Mouse (Mus musculus) bone marrow, adult 2 months (tissue): ENCODE data around the gene Spata5. TPM values are rescaled to one million over a fixed set of nuclear protein-coding genes. Genes with fewer than 3 reads are reported as not detected.
A peak's percentile ranks its signal among the peaks of the same experiment; 100 is the strongest.

Source experiments
- H3K27ac ChIP-seq: fragments of 200-500 bp; 2 replicates; pipeline ENCODE4 v1.5.1; 2012; ENCODE audit warnings: low read depth, mild to moderate bottlenecking, control low read depth, inconsistent platforms, low read length; ENCODE audit not compliant: control insufficient read depth, poor library complexity, insufficient read depth
- H3K4me1 ChIP-seq: fragments of 200-500 bp; 2 replicates; pipeline ENCODE4 v1.6.1; 2011; ENCODE audit warnings: low read length; ENCODE audit not compliant: control insufficient read depth, insufficient read depth
- H3K4me3 ChIP-seq: fragments of 200-500 bp; replicated peaks from 2 replicates; pipeline ENCODE3; 2011; ENCODE audit warnings: mild to moderate bottlenecking, low read depth, low read length, control low read depth; ENCODE audit not compliant: control insufficient read depth
- CTCF ChIP-seq: fragments of 200-500 bp; IDR thresholded peaks from 2 replicates; pipeline ENCODE4 v1.5.1; 2011; ENCODE audit warnings: low read length, control low read depth; ENCODE audit not compliant: control insufficient read depth, insufficient read depth
- POLR2A ChIP-seq: fragments of 200-500 bp; IDR thresholded peaks from 2 replicates; pipeline ENCODE4 v1.6.1; 2011; ENCODE audit warnings: low read depth, mild to moderate bottlenecking, control low read depth, low read length, borderline replicate concordance; ENCODE audit not compliant: control insufficient read depth
- WGBS: fragments of 180-500 bp; shearing (Covaris S2); methylation state at CpG from one replicate; pipeline ENCODE4 v1.1.7; 2018; 5-methylcytosine and 5-hydroxymethylcytosine counted together
- polyA plus RNA-seq: library from polyadenylated mRNA; stranded (reverse); fragments of >200 nt; gene quantifications from 2 replicates; pipeline ENCODE4 v1.2.4, GENCODE M21; 2011; ENCODE audit warnings: low replicate concordance; ENCODE audit not compliant: missing spikeins, insufficient read depth, insufficient read length

Spata5 gene
- polyA plus RNA-seq, 1 experiment, result 11.7 TPM

GRCm38 (mm10) chr3:37430359-37430758 is 10.7 kb downstream of the Spata5 start:
- H3K27ac ChIP-seq, result no peak overlapping the region
- TF ChIP-seq CTCF (no peak), POLR2A (no peak)

GRCm38 (mm10) chr3:37439770-37440169 is 20.1 kb downstream of the Spata5 start:
- Histone ChIP-seq H3K27ac (no peak overlapping the region), H3K4me3 (no peak overlapping the region), H3K4me1 (no peaks in the 10 kb centered on the region)
- TF ChIP-seq POLR2A, result no peak
- TF ChIP-seq CTCF, result no peak
- WGBS, result 87% methylated on average over 1 of the region's 1 CpGs

More at GRCm38 (mm10) chr3:37430359-37430758, 10.7 kb downstream of the Spata5 start:
- Histone ChIP-seq H3K4me3 (no peak overlapping the region), H3K4me1 (no peaks in the 10 kb centered on the region; the same call in 1 of the 2 replicates)

- no peak overlapping the region for H3K27ac ChIP-seq
- 91% methylated on average over 2 of the region's 2 CpGs for WGBS
- no peaks in the 10 kb centered on the region for H3K4me1 ChIP-seq
- TF ChIP-seq POLR2A (no peak), CTCF (no peak)
- no peak overlapping the region for H3K4me3 ChIP-seq
These were observed 23.7 kb downstream of the Spata5 start for GRCm38 (mm10) chr3:37443409-37443808.

GRCm38 (mm10) chr3:37455992-37456391 is 36.3 kb downstream of the Spata5 start:
- Histone ChIP-seq H3K27ac (no peak overlapping the region), H3K4me1 (no peaks in the 10 kb centered on the region), H3K4me3 (no peak overlapping the region)
- TF ChIP-seq CTCF, result no peak
- no peak for TF ChIP-seq POLR2A
- WGBS, result 78% methylated on average over 1 of the region's 1 CpGs

- Histone ChIP-seq H3K4me3 (no peak overlapping the region), H3K27ac (no peak overlapping the region), H3K4me1 (no peaks in the 10 kb centered on the region)
- WGBS, result 87% methylated on average over 2 of the region's 2 CpGs
- no peak for TF ChIP-seq POLR2A
These were observed 48.5 kb downstream of the Spata5 start for GRCm38 (mm10) chr3:37468170-37468569.

- Histone ChIP-seq H3K4me3 (no peak overlapping the region), H3K4me1 (no peaks in the 10 kb centered on the region), H3K27ac (no peak overlapping the region)
- no peak for TF ChIP-seq POLR2A
- no peak for TF ChIP-seq CTCF
- 60% methylated on average over 4 of the region's 4 CpGs for WGBS
These were observed 49.7 kb downstream of the Spata5 start for GRCm38 (mm10) chr3:37469353-37469752.

- H3K4me3 ChIP-seq, result no peak overlapping the region
- TF ChIP-seq CTCF (no peak), POLR2A (no peak)
- H3K27ac ChIP-seq, result no peak overlapping the region
- WGBS, result 92% methylated on average over 2 of the region's 2 CpGs
- H3K4me1 ChIP-seq, result no peaks in the 10 kb centered on the region
These were observed 51.2 kb downstream of the Spata5 start for GRCm38 (mm10) chr3:37470867-37471266.

GRCm38 (mm10) chr3:37472461-37472860 is 52.8 kb downstream of the Spata5 start:
- no peaks in the 10 kb centered on the region for H3K4me1 ChIP-seq
- no peak for TF ChIP-seq POLR2A
- TF ChIP-seq CTCF, result no peak
- H3K4me3 ChIP-seq, result no peak overlapping the region
- no peak overlapping the region for H3K27ac ChIP-seq

- H3K27ac ChIP-seq, result no peak overlapping the region
- H3K4me1 ChIP-seq, result no peaks in the 10 kb centered on the region
- H3K4me3 ChIP-seq, result no peak overlapping the region
- TF ChIP-seq CTCF (no peak), POLR2A (no peak)
- 8% methylated on average over 1 of the region's 1 CpGs for WGBS
These were observed 56.8 kb downstream of the Spata5 start for GRCm38 (mm10) chr3:37476485-37476884.

GRCm38 (mm10) chr3:37477438-37478188 is 57.9 kb downstream of the Spata5 start:
- TF ChIP-seq POLR2A (no peak), CTCF (no peak)
- H3K4me3 ChIP-seq, result peak overlapping the region; percentile 33

More at GRCm38 (mm10) chr3:37477438-37478188, 57.9 kb downstream of the Spata5 start:
- Histone ChIP-seq H3K4me1 (no peaks in the 10 kb centered on the region), H3K27ac (no peak overlapping the region)
- WGBS, result 59% methylated on average over 7 of the region's 7 CpGs
